Comparison of ENCODE assay signal across 7 mouse cellular contexts in the genomic region with DNA sequence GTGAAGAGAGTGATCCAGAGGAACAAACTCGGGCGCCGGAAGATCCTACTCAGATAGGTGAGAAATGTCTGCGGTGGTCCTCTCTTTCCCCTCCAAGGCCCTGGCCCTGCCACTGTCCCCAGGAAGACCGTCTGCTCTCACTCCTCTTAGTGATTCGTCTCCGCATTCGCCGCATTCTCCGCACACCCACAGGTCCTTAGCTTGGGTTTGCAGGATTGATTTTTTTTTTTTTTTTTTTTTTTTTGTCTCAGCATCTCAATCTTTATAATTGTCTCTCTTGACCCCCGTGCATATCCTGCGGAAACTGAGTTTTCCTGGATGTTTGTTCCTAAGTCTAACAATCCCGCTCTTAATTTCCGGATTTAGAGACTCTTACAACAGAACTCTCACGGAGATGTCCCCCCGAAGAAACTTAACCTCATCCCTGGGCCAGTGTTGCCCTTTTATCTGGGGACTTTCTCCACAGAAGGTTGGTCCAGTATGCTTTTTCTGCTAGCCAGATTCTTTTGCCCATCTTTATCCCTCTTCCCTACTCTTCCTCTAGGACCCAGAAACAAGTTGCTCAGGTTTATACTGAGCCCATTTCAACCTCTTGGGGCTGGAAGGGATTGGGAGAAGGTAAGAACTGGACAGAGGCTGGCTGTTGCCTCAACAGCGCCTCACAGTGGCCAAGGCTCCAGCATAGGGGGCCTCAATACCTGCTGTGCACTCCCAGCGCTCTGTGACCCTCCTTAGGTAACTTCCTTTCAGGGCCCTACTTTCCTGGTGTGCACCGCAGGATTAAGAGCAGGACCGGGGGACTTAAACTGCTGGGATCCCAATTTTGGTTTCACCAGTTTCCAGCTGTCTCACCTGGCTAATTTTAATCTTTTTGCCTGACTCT. TPM values are rescaled to one million over a fixed set of nuclear protein-coding genes. Genes with fewer than 3 reads are reported as not detected.
DNase-seq lines count a peak whose midpoint lies in the region.

No protein-coding gene starts in this region.

- H3K36me3 ChIP-seq in forebrain, embryonic 10.5 days (replicated peaks) = no peaks in the 10 kb centered on the region

- WGBS in forebrain, embryonic 10.5 days = 1% methylated on average over 20 of the region's 20 CpGs

- H3K27ac ChIP-seq in forebrain, embryonic 10.5 days = peak overlapping the region; percentile 85

- DNase-seq in CD4-positive helper T cell, adult 2 months (ENCODE audit: low read depth, low spot score) = peak; percentile 56
- peak; percentile 36 for DNase-seq in Muller cell, postnatal 12 days (ENCODE audit: inconsistent ontology term)
- peak; percentile 63 for DNase-seq in forebrain, embryonic 10.5 days (ENCODE audit: extremely low spot score, low spot score)
- peak; percentile 24 for DNase-seq in kidney, adult 9 months
- DNase-seq in lung, postnatal 36 days = peak; percentile 32
- DNase-seq in spleen, postnatal 36 days (ENCODE audit: low spot score in 2 of 2) = peak; percentile 11 to 25
- no peak for DNase-seq in cerebellum, adult 9-10 months

- H3K4me3 ChIP-seq in forebrain, embryonic 10.5 days = peak overlapping the region; percentile 60

- no peaks in the 10 kb centered on the region for H3K9me3 ChIP-seq in forebrain, embryonic 10.5 days

- peaks cover 54% of the 10 kb centered on the region for H3K4me1 ChIP-seq in forebrain, embryonic 10.5 days

- H3K27me3 ChIP-seq in forebrain, embryonic 10.5 days (ENCODE audit: poor library complexity, severe bottlenecking) = peaks cover 100% of the 10 kb centered on the region

RNA-seq across cellular contexts. Expression of a gene that starts 1.2 kb away (rescaled TPM):
- 1.6 and 1.7 TPM in 2 replicates for polyA plus RNA-seq in forebrain, embryonic 10.5 days (2016; fragmentation: Nextera tagmentation; extraction: Ambion mirVana)

RNA-seq across cellular contexts. Expression of a gene that starts 16.0 kb away (rescaled TPM):
- polyA plus RNA-seq in forebrain, embryonic 10.5 days (2016; fragmentation: Nextera tagmentation; extraction: Ambion mirVana) = 1.1 and 1.5 TPM in 2 replicates
